Mouse (Mus musculus) cerebellum, adult (tissue): ENCODE results near the gene Slc35d3.

Experiments used
- ATAC-seq: cut with Nextera tagmentation; 2 replicates; pipeline ENCODE4 v1.9.2; 2017; ENCODE audit warnings: mild to moderate bottlenecking, moderate library complexity, mixed read lengths; ENCODE audit not compliant: insufficient number of reproducible peaks, low FRiP score, low TSS enrichment

Gene Slc35d3

GRCm38 (mm10) chr10:19835887-19836710, 15.2 kb downstream of the Slc35d3 start:
- ATAC-seq: no peak

- ATAC-seq: no peak
Observed at GRCm38 (mm10) chr10:19834222-19834621, 17.0 kb downstream of the Slc35d3 start.

DNA sequence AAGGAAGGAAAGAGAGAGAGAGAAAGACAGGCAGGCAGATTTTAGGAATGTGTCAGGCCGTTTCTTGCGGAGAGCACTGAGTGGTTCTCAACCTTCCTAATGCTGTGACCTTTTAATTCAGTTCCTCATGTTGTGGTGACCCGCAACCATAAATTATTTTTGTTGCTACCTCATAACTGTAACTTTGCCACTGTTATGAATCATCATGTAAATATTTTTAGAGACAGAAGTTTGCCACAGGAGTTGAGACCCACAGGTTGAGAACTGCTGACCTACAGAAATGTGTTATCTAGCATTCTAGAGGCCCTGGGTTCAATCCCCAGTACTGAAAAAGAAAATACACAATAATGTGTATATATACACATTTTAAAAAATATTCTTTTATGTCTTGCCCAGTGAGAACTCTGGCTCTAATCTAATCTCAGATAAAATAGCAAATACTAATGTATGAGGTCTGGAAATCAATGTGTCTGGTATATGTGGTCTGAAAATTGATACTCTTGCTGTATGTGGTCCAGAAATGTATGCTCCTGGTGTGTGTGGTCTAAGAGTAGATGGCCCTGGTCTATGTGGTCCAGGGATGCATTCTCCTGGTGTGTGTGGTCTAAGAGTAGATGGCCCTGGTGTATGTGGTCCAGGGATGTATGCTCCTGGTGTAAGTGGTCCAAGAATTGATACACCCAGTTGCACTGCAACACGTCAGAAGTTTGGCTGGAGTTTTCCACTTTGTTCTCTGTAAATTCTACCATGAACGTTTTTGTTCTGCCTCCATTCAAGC, 20.0 kb downstream of the Slc35d3 start:
- no peak for ATAC-seq

DNA sequence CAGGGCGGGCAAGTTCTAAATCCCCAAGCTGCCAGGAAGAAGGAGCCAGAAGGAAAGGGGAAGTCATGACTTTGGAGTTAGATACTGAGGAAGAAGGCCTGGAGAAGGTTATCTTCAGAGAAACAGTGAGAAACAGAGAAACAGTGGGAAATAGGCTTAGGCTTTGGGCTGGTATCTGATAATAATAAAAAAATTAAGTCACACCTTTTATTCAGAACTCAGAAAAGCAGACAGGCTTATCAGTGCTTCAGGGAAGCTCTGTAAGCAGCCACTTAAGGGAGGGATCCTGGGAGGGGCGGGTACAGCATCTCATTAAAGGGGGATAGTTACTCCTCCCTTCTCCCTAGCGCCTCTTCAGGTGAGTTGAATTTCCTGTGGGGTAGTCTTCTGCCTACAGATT, 30.3 kb downstream of the Slc35d3 start:
- no peak for ATAC-seq

GRCm38 (mm10) chr10:19818723-19819355, 32.4 kb downstream of the Slc35d3 start:
- ATAC-seq: no peak

- ATAC-seq: 0 out of 2 replicates have a peak, but pooled peaks have one; percentile 37
Observed at GRCm38 (mm10) chr10:19815371-19815770, 35.9 kb downstream of the Slc35d3 start.

- ATAC-seq: 0 out of 2 replicates have a peak, but pooled peaks have one; percentile 43
Observed at GRCm38 (mm10) chr10:19811436-19812172, 39.7 kb downstream of the Slc35d3 start.

GRCm38 (mm10) chr10:19804763-19805162, 46.5 kb downstream of the Slc35d3 start:
- no peak for ATAC-seq

GRCm38 (mm10) chr10:19802958-19803357, 48.3 kb downstream of the Slc35d3 start:
- no peak for ATAC-seq
